In genomic region chr6:82401595-82402451, GRCm38 (mm10) we compare ENCODE assay signal across 8 mouse cellular contexts. TPM values are rescaled to one million over a fixed set of nuclear protein-coding genes. Genes with fewer than 3 reads are reported as not detected.
A peak's percentile ranks its signal among the peaks of the same experiment; 100 is the strongest.
DNase-seq lines count a peak whose midpoint lies in the region; ATAC-seq and TF ChIP-seq lines count a peak whose summit lies in the region.

Gene Tacr1, plus strand, starts transcription at chr6:82402334.

- in situ Hi-C loops in ES-E14 (cut with MboI; ENCODE audit: low sequenced_read_pairs in 2 of 2, unreplicated experiment in 2 of 2): loop anchor here in 1 of 2 experiments (25.0 kb wide), 1 partner anchor 485 kb away; no protein-coding TSS in a partner anchor

- H3K27me3 ChIP-seq in heart, embryonic 10.5 days (ENCODE audit: insufficient read depth, poor library complexity, severe bottlenecking): peaks cover 64% of the 10 kb centered on the region
- peaks cover 54% of the 10 kb centered on the region for H3K27me3 ChIP-seq in embryonic facial prominence, embryonic 12.5 days
- peaks cover 25% of the 10 kb centered on the region; the same call in 1 of the 2 replicates for H3K27me3 ChIP-seq in intestine, embryonic 15.5 days (replicated peaks)
- H3K27me3 ChIP-seq in stomach, embryonic 15.5 days (replicated peaks): peaks cover 23% of the 10 kb centered on the region; the same call in 1 of the 2 replicates

- peaks cover 21% of the 10 kb centered on the region for H3K4me1 ChIP-seq in heart, embryonic 10.5 days
- H3K4me1 ChIP-seq in ES-E14 (ENCODE audit: control insufficient read depth in 2 of 2, insufficient read depth in 2 of 2, low read length in 2 of 2, poor library complexity in 1 of 2): no peaks in the 10 kb centered on the region; a peak in 1 of 4 replicates
- H3K4me1 ChIP-seq in embryonic facial prominence, embryonic 12.5 days: peaks cover 25% of the 10 kb centered on the region
- H3K4me1 ChIP-seq in intestine, embryonic 15.5 days (replicated peaks): peaks cover 15% of the 10 kb centered on the region; the same call in 1 of the 2 replicates
- peaks cover 18% of the 10 kb centered on the region; the same call in 1 of the 2 replicates for H3K4me1 ChIP-seq in stomach, embryonic 15.5 days

- H3K27ac ChIP-seq in heart, embryonic 10.5 days: no peak within 1 kb of the TSS
- H3K27ac ChIP-seq in ES-E14 (ENCODE audit: insufficient read depth, low read depth, low read length, poor library complexity, severe bottlenecking): no peak within 1 kb of the TSS
- H3K27ac ChIP-seq in embryonic facial prominence, embryonic 12.5 days: no peak within 1 kb of the TSS
- peak within 1 kb of the TSS; percentile 3; the same call in 1 of the 2 replicates for H3K27ac ChIP-seq in intestine, embryonic 15.5 days
- H3K27ac ChIP-seq in stomach, embryonic 15.5 days: peak within 1 kb of the TSS; percentile 49

- peak within 1 kb of the TSS; percentile 76 for H3K4me2 ChIP-seq in embryonic facial prominence, embryonic 12.5 days (replicated peaks)
- H3K4me2 ChIP-seq in intestine, embryonic 15.5 days (replicated peaks): peak within 1 kb of the TSS; percentile 73
- H3K4me2 ChIP-seq in stomach, embryonic 15.5 days: peak within 1 kb of the TSS; percentile 75

- no peak within 1 kb of the TSS for H3K9ac ChIP-seq in ES-E14 (ENCODE audit: insufficient read depth, low read depth, low read length, poor library complexity, severe bottlenecking)
- H3K9ac ChIP-seq in embryonic facial prominence, embryonic 12.5 days: peak within 1 kb of the TSS; percentile 42
- H3K9ac ChIP-seq in intestine, embryonic 15.5 days: peak within 1 kb of the TSS; percentile 26; the same call in 1 of the 2 replicates
- no peak within 1 kb of the TSS for H3K9ac ChIP-seq in stomach, embryonic 15.5 days

- H3K36me3 ChIP-seq in heart, embryonic 10.5 days: no peaks in the 10 kb centered on the region
- H3K36me3 ChIP-seq in ES-E14 (ENCODE audit: control insufficient read depth, insufficient read depth, low read length, poor library complexity, severe bottlenecking): no peaks in the 10 kb centered on the region
- no peaks in the 10 kb centered on the region for H3K36me3 ChIP-seq in embryonic facial prominence, embryonic 12.5 days
- no peaks in the 10 kb centered on the region for H3K36me3 ChIP-seq in intestine, embryonic 15.5 days
- H3K36me3 ChIP-seq in stomach, embryonic 15.5 days: no peaks in the 10 kb centered on the region

- WGBS in heart, embryonic 10.5 days: 2% methylated on average over 28 of the region's 28 CpGs
- under 1% methylated on average over 27 of the region's 28 CpGs for WGBS in embryonic facial prominence, embryonic 12.5 days
- under 1% methylated on average over 28 of the region's 28 CpGs for WGBS in intestine, embryonic 15.5 days
- 1% methylated on average over 28 of the region's 28 CpGs for WGBS in stomach, embryonic 15.5 days

- peak; percentile 78; the same call in 1 of the 2 replicates for ATAC-seq in embryonic facial prominence, embryonic 12.5 days (ENCODE audit: insufficient number of reproducible peaks, insufficient read depth, low FRiP score, low TSS enrichment)
- peak; percentile 73 for ATAC-seq in intestine, embryonic 15.5 days
- peak; percentile 77 for ATAC-seq in stomach, embryonic 15.5 days (ENCODE audit: insufficient read depth, low FRiP score, low read depth)

- peak within 1 kb of the TSS; percentile 53 for H3K4me3 ChIP-seq in heart, embryonic 10.5 days
- H3K4me3 ChIP-seq in ES-E14 (ENCODE audit: insufficient read depth in 1 of 2, low read depth in 1 of 2, low read length in 2 of 2, poor library complexity in 1 of 2, severe bottlenecking in 1 of 2): peak within 1 kb of the TSS; percentile 37 to 40; a peak in 3 of 4 replicates
- H3K4me3 ChIP-seq in embryonic facial prominence, embryonic 12.5 days: peak within 1 kb of the TSS; percentile 37
- peak within 1 kb of the TSS; percentile 36 for H3K4me3 ChIP-seq in intestine, embryonic 15.5 days (replicated peaks)
- H3K4me3 ChIP-seq in stomach, embryonic 15.5 days (replicated peaks): peak within 1 kb of the TSS; percentile 39

- peak; percentile 79 for DNase-seq in heart, embryonic 10.5 days (ENCODE audit: low spot score)
- no peak for DNase-seq in heart, adult 8-10 months (ENCODE audit: low spot score)
- no peak for DNase-seq in ES-E14 (ENCODE audit: low read depth, low spot score)
- peak; percentile 7 to 29 for DNase-seq in lung, postnatal 4 days
- no peak for DNase-seq in thymus, postnatal 10 days (ENCODE audit: low spot score in 2 of 2)

- no peaks in the 10 kb centered on the region for H3K9me3 ChIP-seq in heart, embryonic 10.5 days
- no peaks in the 10 kb centered on the region for H3K9me3 ChIP-seq in ES-E14 (ENCODE audit: control insufficient read depth, insufficient read depth, low read depth, low read length)
- 0 out of 2 replicates have a peak, but pooled peaks cover 2% of the 10 kb centered on the region for H3K9me3 ChIP-seq in embryonic facial prominence, embryonic 12.5 days
- no peaks in the 10 kb centered on the region for H3K9me3 ChIP-seq in intestine, embryonic 15.5 days
- H3K9me3 ChIP-seq in stomach, embryonic 15.5 days: no peaks in the 10 kb centered on the region

TF ChIP-seq in ES-E14, 5 proteins besides CTCF, POLR2A, EP300 and RAD21:
- TF ChIP-seq MAFK (IDR thresholded peaks at IDR 0.05; ENCODE audit: insufficient read depth, low read depth, low read length): no peak
- TF ChIP-seq ZNF384 (IDR thresholded peaks at IDR 0.05; ENCODE audit: low read depth, low read length): no peak
- TF ChIP-seq HCFC1 (IDR thresholded peaks at IDR 0.05; ENCODE audit: borderline replicate concordance, insufficient read depth, low read length): no peak
- TF ChIP-seq CHD2 (IDR thresholded peaks at IDR 0.05; ENCODE audit: low read depth, low read length): no peak
- no peak for TF ChIP-seq ZC3H11A (IDR thresholded peaks at IDR 0.05; ENCODE audit: borderline replicate concordance, low read depth, low read length)

RNA-seq across cellular contexts. Expression of gene Tacr1, which starts in this region (rescaled TPM):
- 0.15 TPM in 1 of 2 replicates, not detected in the other for polyA plus RNA-seq in heart, embryonic 10.5 days (2016; fragmentation: Nextera tagmentation; extraction: Ambion mirVana)
- total RNA-seq in heart, adult 8-10 months (2022): not detected
- not detected in 2 replicates for total RNA-seq in ES-E14 (2012; rRNA removed)
- 0.23 and 0.28 TPM in 2 replicates for polyA plus RNA-seq in embryonic facial prominence, embryonic 12.5 days (2016; fragmentation: Nextera tagmentation; extraction: Ambion mirVana)
- polyA plus RNA-seq in intestine, embryonic 15.5 days (2015; fragmentation: Nextera tagmentation; extraction: Ambion mirVana): 1.3 and 1.4 TPM in 2 replicates
- 2.3 and 2.8 TPM in 2 replicates for polyA plus RNA-seq in stomach, embryonic 15.5 days (2015; fragmentation: Nextera tagmentation; extraction: Ambion mirVana)

Comparison
In these comparisons a context has a peak if more than half of its experiments do, and no peak if none do; other contexts are left out.
1. Peak in DNase-seq and H3K4me3 ChIP-seq in heart, embryonic 10.5 days; RNA of the gene not detected or under 1 TPM.
2. Peak in ATAC-seq, H3K4me3 ChIP-seq, H3K9ac ChIP-seq and H3K4me2 ChIP-seq in embryonic facial prominence, embryonic 12.5 days; RNA of the gene not detected or under 1 TPM.
3. DNase-seq: peak in lung, postnatal 4 days (2 of 2); none in heart, adult 8-10 months (single experiment), ES-E14 (single experiment) and thymus, postnatal 10 days (0 of 2).
4. H3K27ac ChIP-seq: peak in intestine, embryonic 15.5 days (single experiment) and stomach, embryonic 15.5 days (single experiment); none in heart, embryonic 10.5 days (single experiment), ES-E14 (single experiment) and embryonic facial prominence, embryonic 12.5 days (single experiment).
5. Peak in every context shown above with its lines, with median percentiles within 50 percentile points of each other: H3K4me3 ChIP-seq, ATAC-seq and H3K4me2 ChIP-seq.